Mouse (Mus musculus) bone marrow, adult 2 months (tissue): ENCODE measurements around the gene Taar7f.

Source experiments
- CTCF ChIP-seq: fragments of 200-500 bp; IDR thresholded peaks from 2 replicates; pipeline ENCODE4 v1.5.1; 2011; ENCODE audit warnings: low read length, control low read depth; ENCODE audit not compliant: control insufficient read depth, insufficient read depth
- POLR2A ChIP-seq: fragments of 200-500 bp; IDR thresholded peaks from 2 replicates; pipeline ENCODE4 v1.6.1; 2011; ENCODE audit warnings: low read depth, mild to moderate bottlenecking, control low read depth, low read length, borderline replicate concordance; ENCODE audit not compliant: control insufficient read depth

DNA sequence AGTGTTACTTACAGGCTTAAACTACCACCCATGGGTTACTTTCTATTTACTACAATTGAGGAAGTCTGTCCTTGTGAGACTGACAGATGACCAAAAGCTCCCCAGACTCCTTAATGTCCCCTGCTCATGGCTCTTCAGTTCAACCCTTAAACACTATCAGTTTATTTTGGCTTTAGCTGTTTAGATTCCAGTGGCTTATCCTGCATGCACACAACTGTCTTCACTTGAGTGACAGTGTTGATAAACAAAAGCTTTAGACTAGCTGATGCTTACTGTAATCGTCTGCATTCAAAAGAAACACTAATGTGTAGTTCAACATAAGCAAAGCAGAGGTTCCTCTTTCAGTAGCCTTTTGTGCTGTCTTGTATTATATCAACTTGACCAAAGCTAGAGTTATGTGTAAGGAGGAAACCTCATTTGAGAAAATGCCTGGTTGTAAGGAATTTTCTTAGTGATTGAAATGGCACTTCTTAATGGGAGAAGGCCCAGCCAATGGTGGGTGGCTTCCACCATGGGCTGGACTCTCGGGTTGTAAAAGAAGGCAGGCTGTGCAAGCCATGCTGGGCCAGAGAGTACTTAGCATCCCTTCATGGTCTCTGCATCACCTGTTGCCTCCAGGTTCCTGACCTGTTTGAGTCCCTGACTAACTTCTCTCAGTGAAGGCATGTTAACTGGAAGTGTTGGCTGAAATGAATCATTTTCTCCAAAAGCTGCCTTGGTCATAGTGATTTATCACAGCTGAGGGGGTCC lies 9.0 kb upstream of the Taar7f start:
- TF ChIP-seq CTCF, result no peak
- TF ChIP-seq POLR2A, result no peak
